Mouse (Mus musculus): ENCODE results near the gene AC153137.1. TPM values are rescaled to one million over a fixed set of nuclear protein-coding genes. Genes with fewer than 3 reads are reported as not detected.
"Not testable (repeated sequence)": the region's sequence is repeated elsewhere in the genome, so short reads cannot be mapped to it uniquely, and the experiment has no call there.

Gene AC153137.1
- total RNA-seq, 1 experiment: 4.0 TPM

GRCm38 (mm10) chr1:31015261-31015660 is 37.5 kb upstream of the AC153137.1 start:
- in situ Hi-C loops (cut with MboI; ENCODE audit: low sequenced_read_pairs in 2 of 2, unreplicated experiment in 2 of 2): no loop called here

GRCm38 (mm10) chr1:30977239-30977638 is 529 bp downstream of the AC153137.1 start:
- H3K4me3 ChIP-seq (ENCODE audit: insufficient read depth in 1 of 2, low read depth in 1 of 2, low read length in 2 of 2, poor library complexity in 1 of 2, severe bottlenecking in 1 of 2); H3K9me3 ChIP-seq (ENCODE audit: control insufficient read depth, insufficient read depth, low read depth, low read length); H3K4me1 ChIP-seq (ENCODE audit: control insufficient read depth in 2 of 2, insufficient read depth in 2 of 2, low read length in 2 of 2, poor library complexity in 1 of 2); DNase-seq (ENCODE audit: low read depth, low spot score); in situ Hi-C loops (cut with MboI; ENCODE audit: low sequenced_read_pairs in 2 of 2, unreplicated experiment in 2 of 2); H3K9ac ChIP-seq (ENCODE audit: insufficient read depth, low read depth, low read length, poor library complexity, severe bottlenecking); H3K27ac ChIP-seq (ENCODE audit: insufficient read depth, low read depth, low read length, poor library complexity, severe bottlenecking); H3K36me3 ChIP-seq (ENCODE audit: control insufficient read depth, insufficient read depth, low read length, poor library complexity, severe bottlenecking): not testable (repeated sequence)

More at GRCm38 (mm10) chr1:31015261-31015660, 37.5 kb upstream of the AC153137.1 start:
- Histone ChIP-seq H3K27ac (ENCODE audit: insufficient read depth, low read depth, low read length, poor library complexity, severe bottlenecking) (no peak overlapping the region), H3K36me3 (ENCODE audit: control insufficient read depth, insufficient read depth, low read length, poor library complexity, severe bottlenecking) (no peaks in the 10 kb centered on the region), H3K9me3 (ENCODE audit: control insufficient read depth, insufficient read depth, low read depth, low read length) (no peaks in the 10 kb centered on the region), H3K4me3 (ENCODE audit: insufficient read depth in 1 of 2, low read depth in 1 of 2, low read length in 2 of 2, poor library complexity in 1 of 2, severe bottlenecking in 1 of 2) (no peak overlapping the region), H3K4me1 (ENCODE audit: control insufficient read depth in 2 of 2, insufficient read depth in 2 of 2, low read length in 2 of 2, poor library complexity in 1 of 2) (no peaks in the 10 kb centered on the region), H3K9ac (ENCODE audit: insufficient read depth, low read depth, low read length, poor library complexity, severe bottlenecking) (no peak overlapping the region)
- no peak for TF ChIP-seq HCFC1 (IDR thresholded peaks at IDR 0.05; ENCODE audit: borderline replicate concordance, insufficient read depth, low read length)
- no peak for TF ChIP-seq MAFK (IDR thresholded peaks at IDR 0.05; ENCODE audit: insufficient read depth, low read depth, low read length)
- TF ChIP-seq CHD2 (IDR thresholded peaks at IDR 0.05; ENCODE audit: low read depth, low read length): no peak
- TF ChIP-seq ZC3H11A (IDR thresholded peaks at IDR 0.05; ENCODE audit: borderline replicate concordance, low read depth, low read length): no peak
- TF ChIP-seq ZNF384 (IDR thresholded peaks at IDR 0.05; ENCODE audit: low read depth, low read length): no peak
- DNase-seq (ENCODE audit: low read depth, low spot score): no peak

GRCm38 (mm10) chr1:30951795-30952194 is 26.0 kb downstream of the AC153137.1 start:
- in situ Hi-C loops (cut with MboI; ENCODE audit: low sequenced_read_pairs in 2 of 2, unreplicated experiment in 2 of 2): no loop called here
- TF ChIP-seq MAFK (IDR thresholded peaks at IDR 0.05; ENCODE audit: insufficient read depth, low read depth, low read length): no peak
- TF ChIP-seq ZNF384 (IDR thresholded peaks at IDR 0.05; ENCODE audit: low read depth, low read length): no peak
- TF ChIP-seq ZC3H11A (IDR thresholded peaks at IDR 0.05; ENCODE audit: borderline replicate concordance, low read depth, low read length): no peak
- TF ChIP-seq HCFC1 (IDR thresholded peaks at IDR 0.05; ENCODE audit: borderline replicate concordance, insufficient read depth, low read length): no peak
- no peak for TF ChIP-seq CHD2 (IDR thresholded peaks at IDR 0.05; ENCODE audit: low read depth, low read length)
- Histone ChIP-seq H3K36me3 (ENCODE audit: control insufficient read depth, insufficient read depth, low read length, poor library complexity, severe bottlenecking) (no peaks in the 10 kb centered on the region), H3K4me1 (ENCODE audit: control insufficient read depth in 2 of 2, insufficient read depth in 2 of 2, low read length in 2 of 2, poor library complexity in 1 of 2) (peaks cover 0 to 7% of the 10 kb centered on the region in 2 experiments; a peak in 2 of 4 replicates), H3K27ac (ENCODE audit: insufficient read depth, low read depth, low read length, poor library complexity, severe bottlenecking) (no peak overlapping the region), H3K4me3 (ENCODE audit: insufficient read depth in 1 of 2, low read depth in 1 of 2, low read length in 2 of 2, poor library complexity in 1 of 2, severe bottlenecking in 1 of 2) (no peak overlapping the region), H3K9me3 (ENCODE audit: control insufficient read depth, insufficient read depth, low read depth, low read length) (no peaks in the 10 kb centered on the region), H3K9ac (ENCODE audit: insufficient read depth, low read depth, low read length, poor library complexity, severe bottlenecking) (no peak overlapping the region)
- DNase-seq (ENCODE audit: low read depth, low spot score): no peak

GRCm38 (mm10) chr1:30950456-30950835 is 27.3 kb downstream of the AC153137.1 start:
- Histone ChIP-seq H3K36me3 (ENCODE audit: control insufficient read depth, insufficient read depth, low read length, poor library complexity, severe bottlenecking) (no peaks in the 10 kb centered on the region; the same call in 1 of the 2 replicates), H3K9ac (ENCODE audit: insufficient read depth, low read depth, low read length, poor library complexity, severe bottlenecking) (peak overlapping the region; percentile 92; the same call in 1 of the 2 replicates), H3K27ac (ENCODE audit: insufficient read depth, low read depth, low read length, poor library complexity, severe bottlenecking) (no peak overlapping the region; the same call in 1 of the 2 replicates), H3K9me3 (ENCODE audit: control insufficient read depth, insufficient read depth, low read depth, low read length) (no peaks in the 10 kb centered on the region), H3K4me1 (ENCODE audit: control insufficient read depth in 2 of 2, insufficient read depth in 2 of 2, low read length in 2 of 2, poor library complexity in 1 of 2) (peaks cover 0 to 7% of the 10 kb centered on the region in 2 experiments; a peak in 2 of 4 replicates), H3K4me3 (ENCODE audit: insufficient read depth in 1 of 2, low read depth in 1 of 2, low read length in 2 of 2, poor library complexity in 1 of 2, severe bottlenecking in 1 of 2) (peak overlapping the region; percentile 58 to 70)
- no peak for DNase-seq (ENCODE audit: low read depth, low spot score)
- in situ Hi-C loops (cut with MboI; ENCODE audit: low sequenced_read_pairs in 2 of 2, unreplicated experiment in 2 of 2): no loop called here
- TF ChIP-seq MAFK (IDR thresholded peaks at IDR 0.05; ENCODE audit: insufficient read depth, low read depth, low read length): no peak
- no peak for TF ChIP-seq ZNF384 (IDR thresholded peaks at IDR 0.05; ENCODE audit: low read depth, low read length)
- TF ChIP-seq CHD2 (IDR thresholded peaks at IDR 0.05; ENCODE audit: low read depth, low read length): no peak
- TF ChIP-seq HCFC1 (IDR thresholded peaks at IDR 0.05; ENCODE audit: borderline replicate concordance, insufficient read depth, low read length): no peak
- no peak for TF ChIP-seq ZC3H11A (IDR thresholded peaks at IDR 0.05; ENCODE audit: borderline replicate concordance, low read depth, low read length)

All from ES-E14 (cell line).